Mouse (Mus musculus): Measurements from ENCODE around the gene Piezo1. TPM values are rescaled to one million over a fixed set of nuclear protein-coding genes. Genes with fewer than 3 reads are reported as not detected.

Gene Piezo1
- polyA plus RNA-seq, 1 experiment: 192 TPM

DNA sequence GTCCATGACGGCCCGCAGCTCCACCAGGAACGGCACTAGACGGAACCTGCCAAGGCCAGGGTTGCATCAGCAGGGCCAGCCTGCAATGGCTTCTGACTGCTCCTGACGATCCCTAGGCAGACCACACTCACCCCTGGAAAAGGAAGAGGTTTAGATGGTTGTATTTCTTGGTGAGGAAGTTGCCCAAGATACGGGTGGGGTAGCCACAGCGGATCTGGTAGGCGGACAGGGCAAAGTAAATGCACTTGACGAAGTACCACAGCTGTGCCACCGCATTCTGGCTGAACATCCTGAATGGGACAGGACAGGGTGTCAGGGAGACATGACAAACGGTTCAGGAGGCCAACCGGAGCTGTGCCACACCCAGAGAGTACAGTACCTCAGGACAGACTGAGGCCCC, 66.3 kb downstream of the Piezo1 start:
- Histone ChIP-seq H3K4me3 (replicated peaks; ENCODE audit: extremely low read depth, low read depth, low read length) (no peak overlapping the region), H3K4me1 (ENCODE audit: control insufficient read depth, insufficient read depth, low read length) (no peaks in the 10 kb centered on the region)
- no peak for DNase-seq
- TF ChIP-seq POLR2A (IDR thresholded peaks at IDR 0.05; ENCODE audit: borderline replicate concordance, extremely low read depth, low read depth, low read length) (no peak), CTCF (IDR thresholded peaks at IDR 0.05; ENCODE audit: insufficient read depth, low read length) (no peak)
- 73% methylated on average over 12 of the region's 12 CpGs for WGBS

- H3K4me1 ChIP-seq (ENCODE audit: control insufficient read depth, insufficient read depth, low read length): no peaks in the 10 kb centered on the region
- WGBS: 97% methylated on average over 7 of the region's 7 CpGs
- TF ChIP-seq CTCF (IDR thresholded peaks at IDR 0.05; ENCODE audit: insufficient read depth, low read length) (peak; percentile 35; the same call in 1 of the 2 replicates), POLR2A (IDR thresholded peaks at IDR 0.05; ENCODE audit: borderline replicate concordance, extremely low read depth, low read depth, low read length) (no peak)
- H3K4me3 ChIP-seq (replicated peaks; ENCODE audit: extremely low read depth, low read depth, low read length): no peak overlapping the region
- DNase-seq: no peak
Observed at GRCm38 (mm10) chr8:122483877-122484276, 67.3 kb downstream of the Piezo1 start.

DNA sequence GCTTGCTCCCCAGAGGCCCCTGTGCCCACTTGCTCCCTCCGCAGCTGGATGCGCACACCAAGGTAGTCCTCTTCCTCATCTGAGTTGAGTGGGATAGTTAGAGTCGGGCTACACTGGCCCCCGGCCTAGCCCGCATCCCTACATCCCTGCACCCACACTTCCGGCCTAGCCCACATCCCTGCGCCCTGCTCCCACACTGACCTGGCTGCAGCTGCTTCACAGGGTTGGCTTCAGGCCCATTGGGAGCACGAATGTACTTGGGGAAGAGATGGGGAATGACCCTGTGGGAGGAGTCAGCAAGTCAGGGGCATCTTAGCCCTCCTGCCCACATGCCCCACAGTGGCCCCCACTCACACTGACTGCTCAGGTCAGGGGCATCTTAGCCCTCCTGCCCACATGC, 68.7 kb downstream of the Piezo1 start:
- Histone ChIP-seq H3K4me3 (replicated peaks; ENCODE audit: extremely low read depth, low read depth, low read length) (no peak overlapping the region), H3K4me1 (ENCODE audit: control insufficient read depth, insufficient read depth, low read length) (no peaks in the 10 kb centered on the region)
- DNase-seq: no peak
- WGBS: 80% methylated on average over 8 of the region's 8 CpGs
- TF ChIP-seq POLR2A (IDR thresholded peaks at IDR 0.05; ENCODE audit: borderline replicate concordance, extremely low read depth, low read depth, low read length) (no peak), CTCF (IDR thresholded peaks at IDR 0.05; ENCODE audit: insufficient read depth, low read length) (no peak)

- under 1% methylated on average over 101 of the region's 103 CpGs for WGBS
- Histone ChIP-seq H3K4me1 (ENCODE audit: control insufficient read depth, insufficient read depth, low read length) (peaks cover 11% of the 10 kb centered on the region; the same call in 1 of the 2 replicates), H3K4me3 (replicated peaks; ENCODE audit: extremely low read depth, low read depth, low read length) (peak within 1 kb of the TSS; percentile 95)
- TF ChIP-seq CTCF (IDR thresholded peaks at IDR 0.05; ENCODE audit: insufficient read depth, low read length): no peak
- TF ChIP-seq POLR2A (IDR thresholded peaks at IDR 0.05; ENCODE audit: borderline replicate concordance, extremely low read depth, low read depth, low read length): peak; percentile 50; the same call in 1 of the 2 replicates
- peak; percentile 94 for DNase-seq
Observed at GRCm38 (mm10) chr8:122475580-122476320, 75.4 kb downstream of the Piezo1 start, which contains the start of the genes Rnf166 and Ctu2. Gene Rnf166, minus strand, starts transcription at chr8:122476064. Gene Ctu2, plus strand, starts transcription at chr8:122476143.

DNA sequence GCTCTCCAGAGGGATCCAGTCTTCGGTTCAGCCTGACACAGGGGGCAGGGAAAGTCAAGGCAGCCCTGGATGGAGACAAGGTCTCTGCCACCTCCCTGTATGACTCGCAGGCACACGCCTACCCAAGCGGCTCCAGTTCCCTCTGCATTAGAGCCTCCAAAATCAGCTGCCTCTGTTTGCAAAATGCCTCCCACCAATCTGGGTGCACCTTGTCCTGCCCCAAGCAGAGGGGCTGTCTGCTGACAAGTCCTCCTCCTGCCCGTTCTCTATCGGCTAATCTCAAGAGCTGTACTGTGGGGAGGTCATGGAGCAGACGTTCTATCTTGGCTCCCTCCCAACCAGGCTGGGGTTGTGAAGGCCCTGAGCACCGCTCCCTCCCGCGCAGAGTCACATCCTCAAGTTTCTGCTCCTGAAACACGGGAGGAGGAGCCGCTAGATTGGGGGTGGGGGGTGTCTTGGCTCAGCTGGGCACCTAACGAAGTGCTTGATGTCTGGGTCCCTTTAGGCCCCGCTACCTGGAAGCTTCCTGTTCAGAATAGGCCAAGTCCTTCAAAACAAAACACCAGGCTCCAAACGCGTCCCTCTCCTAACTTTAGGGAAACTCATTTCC, 76.1 kb downstream of the Piezo1 start:
- DNase-seq: peak; percentile 36
- H3K4me1 ChIP-seq (ENCODE audit: control insufficient read depth, insufficient read depth, low read length): peaks cover 11% of the 10 kb centered on the region; the same call in 1 of the 2 replicates
- 4% methylated on average over 16 of the region's 16 CpGs for WGBS
- TF ChIP-seq POLR2A (IDR thresholded peaks at IDR 0.05; ENCODE audit: borderline replicate concordance, extremely low read depth, low read depth, low read length) (no peak), CTCF (IDR thresholded peaks at IDR 0.05; ENCODE audit: insufficient read depth, low read length) (no peak)
- H3K4me3 ChIP-seq (replicated peaks; ENCODE audit: extremely low read depth, low read depth, low read length): peak overlapping the region; percentile 95

DNA sequence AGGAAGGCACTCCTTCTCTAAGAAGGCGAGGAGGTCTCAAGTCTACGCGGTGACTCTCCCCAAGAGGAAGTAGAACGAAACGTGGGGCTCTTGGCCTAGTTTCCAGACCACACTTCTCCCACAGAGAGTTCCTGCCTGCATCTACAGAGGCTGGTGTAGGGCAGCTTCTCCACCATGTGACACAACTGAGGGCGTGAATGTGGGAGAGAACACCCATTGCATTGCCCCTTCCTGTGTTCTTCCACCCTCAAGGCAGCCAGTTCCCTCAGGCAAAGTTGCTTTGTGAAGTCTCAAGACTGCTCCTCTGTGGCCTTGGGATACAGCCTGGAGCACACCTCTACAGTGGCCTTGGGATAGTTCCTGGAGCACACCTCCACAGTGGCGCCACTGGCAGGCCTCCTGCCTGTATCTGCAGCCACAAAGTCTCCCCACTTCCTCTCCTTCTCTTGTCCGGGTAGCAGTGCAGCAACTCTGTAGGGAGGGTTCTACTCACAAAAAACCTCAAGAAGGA, 77.2 kb downstream of the Piezo1 start:
- Histone ChIP-seq H3K4me3 (replicated peaks; ENCODE audit: extremely low read depth, low read depth, low read length) (peak overlapping the region; percentile 20), H3K4me1 (ENCODE audit: control insufficient read depth, insufficient read depth, low read length) (peaks cover 11% of the 10 kb centered on the region; the same call in 1 of the 2 replicates)
- 73% methylated on average over 8 of the region's 8 CpGs for WGBS
- no peak for TF ChIP-seq POLR2A (IDR thresholded peaks at IDR 0.05; ENCODE audit: borderline replicate concordance, extremely low read depth, low read depth, low read length)
- peak; percentile 25 for DNase-seq

GRCm38 (mm10) chr8:122470691-122471090, 80.4 kb downstream of the Piezo1 start:
- H3K4me3 ChIP-seq (replicated peaks; ENCODE audit: extremely low read depth, low read depth, low read length): no peak overlapping the region
- no peak for TF ChIP-seq POLR2A (IDR thresholded peaks at IDR 0.05; ENCODE audit: borderline replicate concordance, extremely low read depth, low read depth, low read length)
- no peak for TF ChIP-seq CTCF (IDR thresholded peaks at IDR 0.05; ENCODE audit: insufficient read depth, low read length)
- 74% methylated on average over 5 of the region's 5 CpGs for WGBS
- no peak for DNase-seq
- peaks cover 8% of the 10 kb centered on the region; the same call in 1 of the 2 replicates for H3K4me1 ChIP-seq (ENCODE audit: control insufficient read depth, insufficient read depth, low read length)

GRCm38 (mm10) chr8:122469965-122470364, 81.2 kb downstream of the Piezo1 start:
- no peak for DNase-seq
- H3K4me1 ChIP-seq (ENCODE audit: control insufficient read depth, insufficient read depth, low read length): peaks cover 9% of the 10 kb centered on the region; the same call in 1 of the 2 replicates
- 79% methylated on average over 10 of the region's 10 CpGs for WGBS
- no peak for TF ChIP-seq POLR2A (IDR thresholded peaks at IDR 0.05; ENCODE audit: borderline replicate concordance, extremely low read depth, low read depth, low read length)
- no peak for TF ChIP-seq CTCF (IDR thresholded peaks at IDR 0.05; ENCODE audit: insufficient read depth, low read length)
- no peak overlapping the region for H3K4me3 ChIP-seq (replicated peaks; ENCODE audit: extremely low read depth, low read depth, low read length)

DNA sequence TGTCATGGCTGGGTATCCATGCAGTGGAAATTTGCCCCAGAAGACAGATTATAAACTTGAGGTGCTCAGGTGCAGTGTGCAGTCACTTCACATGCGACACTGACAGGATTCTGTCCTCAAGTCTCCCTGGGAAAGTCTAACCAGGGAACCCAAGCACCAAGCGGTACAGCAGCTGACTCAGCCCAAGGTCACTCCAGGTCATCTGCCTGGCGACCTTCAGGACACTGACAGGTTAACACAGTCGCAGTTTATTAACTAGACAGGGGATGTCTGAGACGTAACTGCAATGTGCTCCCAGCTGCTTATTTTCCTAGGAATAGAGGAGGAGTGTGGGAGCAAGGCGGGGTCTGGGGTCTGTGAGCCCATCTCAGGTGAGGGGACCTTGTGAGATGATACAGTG, 81.7 kb downstream of the Piezo1 start:
- H3K4me3 ChIP-seq (replicated peaks; ENCODE audit: extremely low read depth, low read depth, low read length): no peak overlapping the region
- H3K4me1 ChIP-seq (ENCODE audit: control insufficient read depth, insufficient read depth, low read length): 0 out of 2 replicates have a peak, but pooled peaks cover 5% of the 10 kb centered on the region
- DNase-seq: no peak
- 84% methylated on average over 6 of the region's 6 CpGs for WGBS
- no peak for TF ChIP-seq POLR2A (IDR thresholded peaks at IDR 0.05; ENCODE audit: borderline replicate concordance, extremely low read depth, low read depth, low read length)
- TF ChIP-seq CTCF (IDR thresholded peaks at IDR 0.05; ENCODE audit: insufficient read depth, low read length): no peak

All from lung, adult 2 months (tissue).